ENCODE assay signal across 13 mouse cellular contexts in genomic region chr3:148680737-148681136, GRCm38 (mm10).
DNase-seq lines count a peak whose midpoint lies in the region; ATAC-seq and TF ChIP-seq lines count a peak whose summit lies in the region.
"Had no signal": no experiment of that assay in that cellular context is flagged by ENCODE, and none has a peak within 500 bp of the region (broad histone marks: within the 10 kb centered on the region; RNA-seq: fewer than 3 reads in every experiment).

No protein-coding gene starts in this region.

- H3K4me1 ChIP-seq in liver, postnatal 0 days (ENCODE audit: insufficient read depth) = peaks cover 5% of the 10 kb centered on the region; the same call in 1 of the 2 replicates
- no peaks in the 10 kb centered on the region for H3K4me1 ChIP-seq in liver, embryonic 11.5 days (replicated peaks; ENCODE audit: control insufficient read depth, insufficient read depth, low read length)
- H3K4me1 ChIP-seq in forebrain, embryonic 16.5 days (replicated peaks; ENCODE audit: control insufficient read depth, insufficient read depth, low read length) = no peaks in the 10 kb centered on the region; the same call in none of the 2 replicates
- H3K4me1 ChIP-seq: forebrain, embryonic 12.5 days; liver, embryonic 13.5 days had no signal

- no peak overlapping the region for H3K4me2 ChIP-seq in liver, postnatal 0 days (ENCODE audit: low read depth, low read length)
- H3K4me2 ChIP-seq in liver, embryonic 11.5 days = no peak overlapping the region
- no peak overlapping the region for H3K4me2 ChIP-seq in forebrain, embryonic 16.5 days (ENCODE audit: low read length)
- H3K4me2 ChIP-seq: forebrain, embryonic 12.5 days; liver, embryonic 13.5 days had no signal

- no peak for DNase-seq in liver, postnatal 0 days
- DNase-seq in liver, embryonic 11.5 days (ENCODE audit: low spot score) = no peak
- DNase-seq in brain, embryonic 14.5 days (ENCODE audit: low read depth) = peak; percentile 48
- DNase-seq in kidney, adult 8-10 months = peak; percentile 51 to 52
- DNase-seq in lung, postnatal 36 days = no peak
- DNase-seq in frontal cortex, postnatal 36 days (ENCODE audit: low spot score in 2 of 2) = no peak
- DNase-seq: cerebellum, adult 18-20 months; liver, embryonic 13.5 days; thymus, postnatal 36 days had no signal

- 58% methylated on average over 8 of the region's 8 CpGs for WGBS in liver, postnatal 0 days (ENCODE audit: insufficient replicate concordance)
- 84% methylated on average over 8 of the region's 8 CpGs for WGBS in liver, embryonic 11.5 days
- 45% methylated on average over 8 of the region's 8 CpGs for WGBS in forebrain, embryonic 16.5 days

- H3K4me3 ChIP-seq in liver, postnatal 0 days (ENCODE audit: low read depth, low read length) = no peak overlapping the region
- no peak overlapping the region for H3K4me3 ChIP-seq in liver, embryonic 11.5 days (ENCODE audit: low read depth, low read length)
- H3K4me3 ChIP-seq in forebrain, embryonic 16.5 days (replicated peaks; ENCODE audit: low read length) = no peak overlapping the region
- H3K4me3 ChIP-seq: forebrain, embryonic 12.5 days; left cerebral cortex, adult 2 months; liver, embryonic 13.5 days had no signal

- H3K9me3 ChIP-seq in liver, postnatal 0 days (ENCODE audit: low read length) = no peaks in the 10 kb centered on the region
- H3K9me3 ChIP-seq in liver, embryonic 11.5 days (ENCODE audit: control insufficient read depth, low read length) = no peaks in the 10 kb centered on the region
- no peaks in the 10 kb centered on the region for H3K9me3 ChIP-seq in forebrain, embryonic 16.5 days (ENCODE audit: control insufficient read depth, low read length)
- H3K9me3 ChIP-seq: forebrain, embryonic 12.5 days; liver, embryonic 13.5 days had no signal

- ATAC-seq in liver, postnatal 0 days = no peak
- no peak for ATAC-seq in liver, embryonic 11.5 days (replicated peaks; ENCODE audit: low FRiP score)
- no peak for ATAC-seq in forebrain, embryonic 16.5 days
- ATAC-seq: intestine, postnatal 0 days had no signal

- H3K9ac ChIP-seq in liver, postnatal 0 days (replicated peaks) = no peak overlapping the region
- H3K9ac ChIP-seq in liver, embryonic 11.5 days (ENCODE audit: low read depth, low read length) = no peak overlapping the region
- H3K9ac ChIP-seq in forebrain, embryonic 16.5 days (replicated peaks; ENCODE audit: low read depth, low read length) = no peak overlapping the region
- H3K9ac ChIP-seq: forebrain, embryonic 12.5 days; liver, embryonic 13.5 days had no signal

- no peaks in the 10 kb centered on the region for H3K36me3 ChIP-seq in liver, postnatal 0 days (replicated peaks; ENCODE audit: insufficient read depth, low read length)
- H3K36me3 ChIP-seq in liver, embryonic 11.5 days (ENCODE audit: control insufficient read depth, insufficient read depth, low read length) = no peaks in the 10 kb centered on the region
- H3K36me3 ChIP-seq in forebrain, embryonic 16.5 days (ENCODE audit: control insufficient read depth, insufficient read depth) = no peaks in the 10 kb centered on the region
- H3K36me3 ChIP-seq: forebrain, embryonic 12.5 days; liver, embryonic 13.5 days had no signal

- no peaks in the 10 kb centered on the region for H3K27me3 ChIP-seq in liver, postnatal 0 days (ENCODE audit: insufficient read depth, low read length)
- no peaks in the 10 kb centered on the region for H3K27me3 ChIP-seq in liver, embryonic 11.5 days (replicated peaks; ENCODE audit: control insufficient read depth, insufficient read depth, low read length)
- H3K27me3 ChIP-seq in forebrain, embryonic 16.5 days (replicated peaks; ENCODE audit: control insufficient read depth, insufficient read depth, low read length) = no peaks in the 10 kb centered on the region
- H3K27me3 ChIP-seq: forebrain, embryonic 12.5 days; liver, embryonic 13.5 days had no signal

- TF ChIP-seq EP300 in liver, postnatal 0 days (IDR thresholded peaks at IDR 0.05; ENCODE audit: low read depth) = no peak

- peak overlapping the region; percentile 9 for H3K27ac ChIP-seq in liver, postnatal 0 days (ENCODE audit: low read depth)
- H3K27ac ChIP-seq in liver, embryonic 11.5 days (ENCODE audit: low read depth, low read length) = no peak overlapping the region
- no peak overlapping the region for H3K27ac ChIP-seq in forebrain, embryonic 16.5 days (ENCODE audit: low read length)
- H3K27ac ChIP-seq: forebrain, embryonic 12.5 days; left cerebral cortex, adult 2 months; liver, embryonic 13.5 days had no signal

- TF ChIP-seq POLR2A in brain, embryonic 14.5 days (IDR thresholded peaks at IDR 0.05; ENCODE audit: borderline replicate concordance, extremely low read depth, insufficient read depth, insufficient read length, poor library complexity, severe bottlenecking) = no peak

- no peak for TF ChIP-seq CTCF in liver, postnatal 0 days (IDR thresholded peaks at IDR 0.05; ENCODE audit: low read depth)
- no peak for TF ChIP-seq CTCF in brain, embryonic 14.5 days (IDR thresholded peaks at IDR 0.05; ENCODE audit: borderline replicate concordance, extremely low read depth, insufficient read depth, insufficient read length)

Comparison
In these comparisons a context has a peak if more than half of its experiments do, and no peak if none do; other contexts are left out.
1. DNase-seq: peak in brain, embryonic 14.5 days (single experiment) and kidney, adult 8-10 months (2 of 2); none in liver, postnatal 0 days (single experiment), liver, embryonic 11.5 days (single experiment), lung, postnatal 36 days (single experiment) and frontal cortex, postnatal 36 days (0 of 2).